Mouse (Mus musculus) cerebellum, adult 2 months (tissue): Measurements from ENCODE around the gene Antxr2. TPM values are rescaled to one million over a fixed set of nuclear protein-coding genes. Genes with fewer than 3 reads are reported as not detected.
A peak's percentile ranks its signal among the peaks of the same experiment; 100 is the strongest.

Experiments used
- DNase-seq, 2 experiments: peaks; one replicate each; pipeline ENCODE4 v3.0.0; 2021
- H3K27ac ChIP-seq: fragments of 200-500 bp; 2 replicates; pipeline ENCODE4 v1.5.1; 2012; ENCODE audit warnings: low read length, control low read depth, inconsistent platforms; ENCODE audit not compliant: insufficient read depth
- H3K27me3 ChIP-seq: fragments of 200-500 bp; 2 replicates; pipeline ENCODE4 v1.6.1; 2012; ENCODE audit warnings: inconsistent platforms, mild to moderate bottlenecking, low read length, moderate library complexity; ENCODE audit not compliant: control insufficient read depth, insufficient read depth
- H3K4me1 ChIP-seq: fragments of 200-500 bp; 2 replicates; pipeline ENCODE4 v1.6.1; 2011; ENCODE audit warnings: low read length; ENCODE audit not compliant: control insufficient read depth, insufficient read depth
- H3K4me3 ChIP-seq: fragments of 200-500 bp; replicated peaks from 2 replicates; pipeline ENCODE3; 2011; ENCODE audit warnings: mild to moderate bottlenecking, low read depth, low read length, control low read depth; ENCODE audit not compliant: insufficient read depth
- CTCF ChIP-seq: fragments of 200-500 bp; IDR thresholded peaks from 2 replicates; pipeline ENCODE4 v1.5.1; 2011; ENCODE audit warnings: low read depth, mild to moderate bottlenecking, control low read depth, low read length, moderate library complexity, borderline replicate concordance; ENCODE audit not compliant: insufficient read depth
- POLR2A ChIP-seq: fragments of 200-500 bp; IDR thresholded peaks from 2 replicates; pipeline ENCODE4 v1.6.1; 2011; ENCODE audit warnings: low read length, control low read depth, borderline replicate concordance; ENCODE audit not compliant: insufficient read depth
- WGBS: fragments of 180-500 bp; shearing (Covaris S2); methylation state at CpG from one replicate; pipeline ENCODE4 v1.1.7; 2018; 5-methylcytosine and 5-hydroxymethylcytosine counted together
- polyA plus RNA-seq: library from polyadenylated mRNA; depleted of rRNA; stranded (reverse); fragments of >200 nt; gene quantifications from 2 replicates; pipeline ENCODE4 v1.2.3, GENCODE M21; 2012

The Antxr2 gene
- polyA plus RNA-seq, 1 experiment = 0.93 TPM

GRCm38 (mm10) chr5:97959651-97960050 is 71.2 kb downstream of the Antxr2 start:
- no peak for DNase-seq
- TF ChIP-seq POLR2A = no peak
- TF ChIP-seq CTCF = no peak
- H3K27ac ChIP-seq = no peak overlapping the region
- H3K4me3 ChIP-seq = no peak overlapping the region
- WGBS = 90% methylated on average over 2 of the region's 2 CpGs
- no peaks in the 10 kb centered on the region for H3K4me1 ChIP-seq
- H3K27me3 ChIP-seq = no peaks in the 10 kb centered on the region

GRCm38 (mm10) chr5:97959010-97959409 is 71.8 kb downstream of the Antxr2 start:
- Histone ChIP-seq H3K4me3 (no peak overlapping the region), H3K4me1 (no peaks in the 10 kb centered on the region), H3K27me3 (no peaks in the 10 kb centered on the region), H3K27ac (no peak overlapping the region)
- TF ChIP-seq CTCF (no peak), POLR2A (no peak)
- 81% methylated on average over 3 of the region's 3 CpGs for WGBS
- DNase-seq = no peak

GRCm38 (mm10) chr5:97957501-97957900 is 73.3 kb downstream of the Antxr2 start:
- H3K27ac ChIP-seq = no peak overlapping the region
- H3K27me3 ChIP-seq = no peaks in the 10 kb centered on the region; the same call in 1 of the 2 replicates
- WGBS = 76% methylated on average over 5 of the region's 5 CpGs
- H3K4me3 ChIP-seq = no peak overlapping the region
- H3K4me1 ChIP-seq = no peaks in the 10 kb centered on the region
- DNase-seq = no peak
- TF ChIP-seq POLR2A (no peak), CTCF (no peak)

GRCm38 (mm10) chr5:97954193-97954772 is 76.6 kb downstream of the Antxr2 start:
- no peak for DNase-seq
- TF ChIP-seq POLR2A (no peak), CTCF (no peak)
- Histone ChIP-seq H3K27me3 (no peaks in the 10 kb centered on the region; the same call in 1 of the 2 replicates), H3K4me3 (no peak overlapping the region), H3K4me1 (no peaks in the 10 kb centered on the region), H3K27ac (no peak overlapping the region)
- WGBS = 92% methylated on average over 5 of the region's 5 CpGs

- no peaks in the 10 kb centered on the region for H3K4me1 ChIP-seq
- no peak for TF ChIP-seq CTCF
- no peak for TF ChIP-seq POLR2A
- peak in 1 of 2 experiments; percentile 12 for DNase-seq
- no peaks in the 10 kb centered on the region; the same call in 1 of the 2 replicates for H3K27me3 ChIP-seq
- no peak overlapping the region for H3K4me3 ChIP-seq
- WGBS = 16% methylated on average over 11 of the region's 11 CpGs
- no peak overlapping the region for H3K27ac ChIP-seq
These were observed 77.5 kb downstream of the Antxr2 start for GRCm38 (mm10) chr5:97953241-97953920.

- Histone ChIP-seq H3K27me3 (no peaks in the 10 kb centered on the region), H3K4me3 (no peak overlapping the region), H3K27ac (no peak overlapping the region), H3K4me1 (no peaks in the 10 kb centered on the region)
- no peak for DNase-seq
- WGBS = 85% methylated on average over 3 of the region's 3 CpGs
- TF ChIP-seq POLR2A = no peak
- no peak for TF ChIP-seq CTCF
These were observed 83.6 kb downstream of the Antxr2 start for GRCm38 (mm10) chr5:97947261-97947660.

GRCm38 (mm10) chr5:97946236-97946635 is 84.6 kb downstream of the Antxr2 start:
- WGBS = 94% methylated on average over 4 of the region's 4 CpGs
- no peak overlapping the region for H3K4me3 ChIP-seq
- H3K27me3 ChIP-seq = no peaks in the 10 kb centered on the region
- DNase-seq = no peak
- no peak for TF ChIP-seq POLR2A
- TF ChIP-seq CTCF = no peak
- H3K27ac ChIP-seq = no peak overlapping the region
- no peaks in the 10 kb centered on the region for H3K4me1 ChIP-seq
